Mouse (Mus musculus): ENCODE measurements around the gene Shld1. TPM values are rescaled to one million over a fixed set of nuclear protein-coding genes. Genes with fewer than 3 reads are reported as not detected.
A peak's percentile ranks its signal among the peaks of the same experiment; 100 is the strongest.

The Shld1 gene
- total and polyA plus RNA-seq, 2 experiments: 8.7 to 14.1 TPM

DNA sequence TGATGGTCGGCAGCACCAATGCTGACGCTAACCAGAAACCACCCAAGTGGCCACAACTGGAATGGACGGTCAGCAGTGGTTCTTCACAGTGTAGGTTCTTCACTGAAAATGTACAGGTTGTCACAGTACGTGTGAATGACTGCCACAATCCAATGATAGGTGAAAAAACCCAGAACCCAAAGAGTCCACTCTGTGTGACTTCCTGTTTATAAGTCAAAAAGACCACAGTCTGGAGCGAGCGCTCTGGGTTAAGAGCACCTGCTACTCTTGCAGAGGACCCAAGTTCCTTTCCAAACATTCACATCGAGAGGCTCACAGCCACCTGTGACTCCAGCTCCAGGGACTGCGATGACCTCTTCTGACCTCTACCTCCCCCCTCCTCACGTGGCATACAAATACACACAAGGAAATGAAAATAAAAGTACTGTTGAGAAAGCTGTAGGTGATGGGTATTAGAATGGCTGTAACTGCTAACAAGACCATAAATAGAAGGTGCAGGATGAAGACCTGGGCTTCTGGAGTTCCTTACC is 38.7 kb downstream of the Shld1 start:
- Histone ChIP-seq H3K4me1 (ENCODE audit: control insufficient read depth, insufficient read depth, low read length) (0 out of 2 replicates have a peak, but pooled peaks cover 2% of the 10 kb centered on the region), H3K9ac (ENCODE audit: low read depth, low read length) (no peak overlapping the region), H3K79me2 (ENCODE audit: control insufficient read depth, insufficient read depth, low read length) (0 out of 2 replicates have a peak, but pooled peaks cover 3% of the 10 kb centered on the region), H3K36me3 (ENCODE audit: control insufficient read depth, insufficient read depth, low read length) (no peaks in the 10 kb centered on the region), H3K27me3 (ENCODE audit: control insufficient read depth, insufficient read depth, low read length) (no peaks in the 10 kb centered on the region), H3K4me3 (ENCODE audit: insufficient read depth, low read depth, low read length) (no peak overlapping the region), H3K27ac (replicated peaks; ENCODE audit: insufficient read depth, low read depth, low read length) (no peak overlapping the region)
- WGBS: 89% methylated on average over 9 of the region's 9 CpGs
- no peak for TF ChIP-seq CTCF (IDR thresholded peaks at IDR 0.05; ENCODE audit: low read depth, low read length)
- no peak for TF ChIP-seq POLR2A (IDR thresholded peaks at IDR 0.05; ENCODE audit: extremely low read depth, insufficient read depth, low read length)
- DNase-seq (ENCODE audit: extremely low read depth, low read depth, low spot score): no peak

DNA sequence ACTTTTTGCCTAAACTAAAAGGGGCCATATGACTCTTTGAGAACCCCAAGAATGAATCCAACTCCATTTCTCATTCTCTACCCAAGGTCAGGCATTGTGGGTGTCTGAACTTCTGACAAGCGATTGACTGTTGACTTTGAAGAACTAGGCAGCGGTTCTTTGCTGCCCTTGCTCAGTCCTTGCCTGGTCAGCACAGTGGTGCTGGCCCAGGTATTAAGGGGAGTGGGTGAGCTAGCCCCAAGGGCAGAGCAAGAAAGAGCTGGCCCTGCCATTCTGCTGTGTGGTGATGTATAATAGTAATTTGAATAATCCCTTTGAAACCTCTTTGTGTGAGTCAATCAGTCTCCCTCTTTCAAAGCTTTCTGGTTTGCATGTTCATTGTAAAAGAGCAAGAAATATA is 39.4 kb downstream of the Shld1 start:
- no peak for DNase-seq (ENCODE audit: extremely low read depth, low read depth, low spot score)
- WGBS: 99% methylated on average over 2 of the region's 2 CpGs
- no peaks in the 10 kb centered on the region for H3K4me1 ChIP-seq (ENCODE audit: control insufficient read depth, insufficient read depth, low read length)
- no peaks in the 10 kb centered on the region for H3K36me3 ChIP-seq (ENCODE audit: control insufficient read depth, insufficient read depth, low read length)
- 0 out of 2 replicates have a peak, but pooled peaks cover 3% of the 10 kb centered on the region for H3K79me2 ChIP-seq (ENCODE audit: control insufficient read depth, insufficient read depth, low read length)
- H3K27ac ChIP-seq (replicated peaks; ENCODE audit: insufficient read depth, low read depth, low read length): no peak overlapping the region
- TF ChIP-seq POLR2A (IDR thresholded peaks at IDR 0.05; ENCODE audit: extremely low read depth, insufficient read depth, low read length): no peak
- no peak for TF ChIP-seq CTCF (IDR thresholded peaks at IDR 0.05; ENCODE audit: low read depth, low read length)
- no peak overlapping the region for H3K9ac ChIP-seq (ENCODE audit: low read depth, low read length)
- no peaks in the 10 kb centered on the region for H3K27me3 ChIP-seq (ENCODE audit: control insufficient read depth, insufficient read depth, low read length)
- H3K4me3 ChIP-seq (ENCODE audit: insufficient read depth, low read depth, low read length): no peak overlapping the region

DNA sequence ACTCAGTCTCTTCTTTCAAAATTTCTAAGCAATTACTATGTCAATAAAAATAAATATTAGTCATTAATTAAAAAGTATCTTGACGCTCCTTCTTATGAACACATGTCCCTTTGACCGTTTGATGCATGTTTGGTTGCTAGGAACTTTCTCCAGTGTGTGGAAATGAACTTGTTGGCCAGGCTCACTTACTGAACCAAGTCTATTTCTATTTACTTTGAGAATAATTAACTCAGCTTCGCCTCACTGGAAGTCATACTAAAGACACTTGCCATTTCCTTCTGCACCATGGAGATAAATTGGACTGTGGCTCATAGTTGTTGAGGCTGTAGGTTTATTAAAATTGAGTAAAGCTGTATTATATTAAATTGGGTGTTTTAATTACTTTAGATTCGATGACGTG is 46.2 kb downstream of the Shld1 start:
- Histone ChIP-seq H3K4me3 (ENCODE audit: insufficient read depth, low read depth, low read length) (no peak overlapping the region), H3K9ac (ENCODE audit: low read depth, low read length) (no peak overlapping the region), H3K27ac (replicated peaks; ENCODE audit: insufficient read depth, low read depth, low read length) (no peak overlapping the region), H3K4me1 (ENCODE audit: control insufficient read depth, insufficient read depth, low read length) (peaks cover 2% of the 10 kb centered on the region; the same call in 1 of the 2 replicates), H3K36me3 (ENCODE audit: control insufficient read depth, insufficient read depth, low read length) (no peaks in the 10 kb centered on the region), H3K27me3 (ENCODE audit: control insufficient read depth, insufficient read depth, low read length) (no peaks in the 10 kb centered on the region), H3K79me2 (ENCODE audit: control insufficient read depth, insufficient read depth, low read length) (no peaks in the 10 kb centered on the region)
- WGBS: 31% methylated on average over 5 of the region's 5 CpGs
- TF ChIP-seq CTCF (IDR thresholded peaks at IDR 0.05; ENCODE audit: low read depth, low read length): no peak
- TF ChIP-seq POLR2A (IDR thresholded peaks at IDR 0.05; ENCODE audit: extremely low read depth, insufficient read depth, low read length): no peak
- peak; percentile 32 for DNase-seq (ENCODE audit: extremely low read depth, low read depth, low spot score)

DNA sequence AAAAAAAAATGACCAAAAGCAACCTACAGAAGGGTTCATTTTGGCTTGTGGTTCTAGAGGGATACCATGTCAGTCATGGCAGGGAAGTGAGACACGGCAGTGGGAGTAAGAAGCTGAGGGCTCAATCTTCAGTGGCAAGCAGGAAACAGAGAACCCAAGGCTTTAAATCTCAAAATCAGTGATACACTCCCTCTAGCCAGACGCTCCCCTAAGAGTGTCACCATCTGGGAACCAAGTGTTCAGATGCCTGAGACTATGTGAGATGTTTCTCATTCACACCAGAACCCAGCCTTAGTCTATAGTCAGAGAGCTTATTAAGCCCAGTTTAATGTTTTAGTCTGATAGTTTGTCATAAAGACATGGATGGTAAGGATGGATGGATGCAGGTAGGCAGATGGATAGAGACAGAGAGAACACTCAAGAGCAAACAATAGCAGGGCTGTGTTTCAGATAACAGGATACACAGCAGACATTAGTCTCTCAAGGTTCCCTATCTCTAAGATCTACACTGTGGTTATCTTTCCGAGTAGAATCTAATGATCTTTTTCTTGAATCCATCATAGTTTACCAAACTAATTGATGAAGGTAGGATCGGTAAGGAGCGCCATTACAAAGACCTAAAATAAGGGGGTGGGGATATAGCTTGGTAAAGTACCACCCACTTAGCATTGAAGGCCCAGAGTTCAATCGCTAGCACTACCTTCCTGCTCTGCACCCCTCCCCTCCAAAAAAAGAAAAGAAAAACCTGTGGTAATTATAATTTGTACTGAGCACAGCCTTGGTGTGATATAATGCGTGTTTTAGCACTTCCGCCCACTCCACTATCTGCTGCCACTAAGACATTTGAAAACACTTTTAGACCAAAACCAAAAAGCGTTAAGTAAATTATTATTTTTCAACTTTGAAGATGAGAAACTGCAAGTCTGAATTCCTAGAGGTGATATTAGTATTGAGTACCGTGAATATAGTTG is 47.2 kb downstream of the Shld1 start:
- H3K4me1 ChIP-seq (ENCODE audit: control insufficient read depth, insufficient read depth, low read length): peaks cover 2% of the 10 kb centered on the region; the same call in 1 of the 2 replicates
- H3K9ac ChIP-seq (ENCODE audit: low read depth, low read length): no peak overlapping the region
- no peak overlapping the region for H3K27ac ChIP-seq (replicated peaks; ENCODE audit: insufficient read depth, low read depth, low read length)
- H3K36me3 ChIP-seq (ENCODE audit: control insufficient read depth, insufficient read depth, low read length): no peaks in the 10 kb centered on the region
- H3K79me2 ChIP-seq (ENCODE audit: control insufficient read depth, insufficient read depth, low read length): no peaks in the 10 kb centered on the region
- TF ChIP-seq CTCF (IDR thresholded peaks at IDR 0.05; ENCODE audit: low read depth, low read length): no peak
- no peak for TF ChIP-seq POLR2A (IDR thresholded peaks at IDR 0.05; ENCODE audit: extremely low read depth, insufficient read depth, low read length)
- H3K4me3 ChIP-seq (ENCODE audit: insufficient read depth, low read depth, low read length): no peak overlapping the region
- 96% methylated on average over 10 of the region's 10 CpGs for WGBS
- no peaks in the 10 kb centered on the region for H3K27me3 ChIP-seq (ENCODE audit: control insufficient read depth, insufficient read depth, low read length)
- no peak for DNase-seq (ENCODE audit: extremely low read depth, low read depth, low spot score)

DNA sequence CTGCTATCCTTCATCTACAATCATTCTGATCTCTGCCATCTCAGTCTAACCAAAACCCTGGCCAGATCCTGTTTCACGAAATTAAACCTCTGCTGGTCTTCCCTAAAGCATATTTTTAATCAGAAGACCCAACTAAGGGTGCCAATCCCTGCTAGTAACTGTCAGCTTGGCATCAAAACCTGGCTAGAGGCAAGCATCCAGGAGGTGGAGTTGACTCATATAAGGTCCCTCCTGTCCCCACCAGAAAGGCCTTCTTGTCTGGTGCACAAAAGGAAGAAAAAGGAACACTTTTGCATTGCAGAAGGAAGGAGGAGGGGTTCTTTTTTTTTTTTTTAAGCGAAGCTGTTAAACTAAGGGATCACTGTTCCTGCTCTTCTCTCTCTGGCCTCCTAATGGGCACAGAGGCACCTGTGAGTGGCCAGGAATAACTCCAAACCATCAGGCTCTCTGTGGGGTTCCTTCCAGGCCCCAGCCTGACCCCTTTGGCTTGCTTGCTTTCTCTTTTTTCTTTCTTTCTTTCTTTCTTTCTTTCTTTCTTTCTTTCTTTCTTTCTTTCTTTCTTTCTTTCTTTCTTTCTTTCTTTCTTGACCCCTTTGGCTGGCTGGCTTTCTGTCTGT is 52.2 kb downstream of the Shld1 start:
- Histone ChIP-seq H3K4me1 (ENCODE audit: control insufficient read depth, insufficient read depth, low read length) (no peaks in the 10 kb centered on the region), H3K4me3 (ENCODE audit: insufficient read depth, low read depth, low read length) (no peak overlapping the region), H3K36me3 (ENCODE audit: control insufficient read depth, insufficient read depth, low read length) (no peaks in the 10 kb centered on the region), H3K79me2 (ENCODE audit: control insufficient read depth, insufficient read depth, low read length) (no peaks in the 10 kb centered on the region), H3K27ac (replicated peaks; ENCODE audit: insufficient read depth, low read depth, low read length) (no peak overlapping the region), H3K9ac (ENCODE audit: low read depth, low read length) (no peak overlapping the region), H3K27me3 (ENCODE audit: control insufficient read depth, insufficient read depth, low read length) (no peaks in the 10 kb centered on the region)
- no peak for DNase-seq (ENCODE audit: extremely low read depth, low read depth, low spot score)
- WGBS: 95% methylated on average over 2 of the region's 2 CpGs
- TF ChIP-seq CTCF (IDR thresholded peaks at IDR 0.05; ENCODE audit: low read depth, low read length) (no peak), POLR2A (IDR thresholded peaks at IDR 0.05; ENCODE audit: extremely low read depth, insufficient read depth, low read length) (no peak)
